Mouse (Mus musculus) lung, postnatal 0 days (tissue): ENCODE data around the gene Pard3.

Source experiments
- CTCF ChIP-seq: IDR thresholded peaks from 2 replicates; pipeline ENCODE4 v1.5.1; 2016; ENCODE audit warnings: antibody characterized with exemption, mild to moderate bottlenecking
- EP300 ChIP-seq: IDR thresholded peaks from 2 replicates; pipeline ENCODE4 v1.6.1; 2016; ENCODE audit warnings: antibody characterized with exemption, mild to moderate bottlenecking, control low read depth

DNA sequence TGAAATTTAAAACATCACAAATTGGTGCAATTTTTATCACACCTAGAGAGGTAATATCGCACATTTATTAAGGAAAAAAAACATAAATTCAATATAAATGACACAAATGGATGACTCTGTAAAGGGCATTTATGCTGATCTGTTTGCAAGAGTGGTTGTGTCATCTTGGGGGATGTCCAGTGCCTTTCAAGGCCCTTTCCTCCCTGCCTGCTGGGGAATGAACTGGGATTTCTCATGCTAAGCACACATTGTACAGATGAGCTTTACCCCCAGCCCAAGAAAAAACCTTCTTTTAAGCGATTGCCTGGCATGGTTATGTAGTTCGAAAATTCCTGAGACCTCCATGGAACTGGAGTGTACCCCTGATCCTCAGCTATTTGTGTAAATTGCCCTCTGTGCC, 280.7 kb downstream of the Pard3 start:
- TF ChIP-seq CTCF (no peak), EP300 (no peak)
